Mouse (Mus musculus) lung, adult 18-20 months (tissue): Measurements from ENCODE around the gene Gsc.

Source experiments
- DNase-seq, 2 experiments: peaks; one replicate each; pipeline ENCODE4 v3.0.0; 2022; ENCODE audit warnings: mixed read lengths in 2 of 2

Gsc gene

DNA sequence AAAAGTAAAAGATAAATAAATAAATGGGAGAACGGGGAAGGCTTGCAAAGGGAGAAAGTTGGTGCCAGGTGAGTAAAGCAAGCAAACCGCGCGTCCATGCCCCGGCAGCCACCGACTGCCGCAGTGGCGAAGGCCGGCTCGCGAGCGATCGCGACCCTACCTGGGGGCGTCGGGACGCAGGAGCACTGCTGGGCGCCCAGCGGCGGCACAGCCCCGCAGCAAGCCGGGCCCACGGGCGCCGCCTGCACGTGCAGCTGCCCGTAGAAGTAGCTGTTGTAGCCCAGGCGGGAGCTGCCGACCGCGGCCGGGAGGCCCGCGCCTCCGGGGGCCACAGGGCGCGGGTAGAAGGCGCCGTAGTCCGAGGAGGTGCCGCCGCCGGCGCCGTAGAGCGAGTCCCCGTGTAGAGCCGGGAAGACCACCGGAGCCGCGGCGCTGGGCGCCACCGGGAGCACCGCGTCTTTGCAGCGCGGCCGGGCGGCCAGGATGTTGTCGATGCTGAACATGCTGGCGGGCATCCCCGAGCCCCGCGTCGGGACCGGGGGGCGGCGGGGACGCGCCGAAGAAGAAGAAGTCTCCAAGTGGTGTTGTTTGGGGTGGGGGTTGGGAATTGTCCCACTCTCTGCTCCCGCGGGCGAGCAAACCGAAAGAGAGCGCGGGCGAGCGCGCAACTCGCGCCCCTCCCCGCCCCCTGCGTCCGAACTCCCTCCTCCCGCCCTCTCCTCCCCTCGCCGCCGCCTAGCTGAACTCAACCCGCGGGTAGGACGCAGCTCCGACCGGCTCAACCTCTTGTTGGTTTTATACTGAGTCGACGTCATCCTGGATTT lies at the start of gene Gsc:
Gsc (minus strand) TSS at position 730 of the 824 bp plus-strand sequence.
- peak in 1 of 2 experiments; percentile 19 for DNase-seq

DNA sequence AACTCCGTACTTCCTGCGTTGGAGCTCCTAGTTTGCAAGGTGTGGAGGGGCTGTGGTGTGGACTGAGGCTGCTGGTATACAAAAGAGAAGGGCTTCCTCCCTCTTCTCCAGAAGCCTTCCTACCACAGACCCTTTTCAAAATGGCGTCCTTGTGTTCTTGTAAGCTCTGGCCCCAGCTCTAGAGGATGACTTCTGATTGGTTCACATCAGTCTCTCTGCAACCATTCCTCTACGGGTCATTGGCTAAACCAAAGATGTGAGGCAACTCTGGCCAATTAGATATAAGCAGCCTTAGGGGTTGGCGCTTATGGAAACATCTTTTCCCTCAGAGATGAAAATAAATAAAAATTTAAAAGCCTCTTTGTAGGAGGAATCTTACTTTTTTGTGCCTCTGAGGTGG lies 46.6 kb upstream of the Gsc start:
- DNase-seq = no peak

DNA sequence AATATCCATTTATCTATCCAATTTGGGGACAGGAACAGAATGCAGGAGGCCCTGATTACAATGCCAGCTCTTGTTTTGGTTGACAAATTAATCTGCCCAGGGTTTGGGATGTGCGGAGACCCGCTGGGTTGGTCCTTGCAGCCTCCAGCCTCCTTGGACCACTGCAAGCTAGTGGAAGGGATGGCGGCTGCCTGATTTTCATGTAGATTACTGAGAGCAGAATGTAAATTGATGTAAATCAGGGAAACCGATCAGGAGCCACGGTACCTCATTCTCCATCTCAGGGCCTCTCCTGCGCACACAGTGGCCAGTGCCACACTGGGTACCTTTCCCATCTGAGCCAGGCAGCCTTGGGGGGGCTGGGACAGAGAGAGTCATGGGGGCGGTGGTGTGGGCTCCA lies 34.8 kb upstream of the Gsc start:
- DNase-seq = no peak

DNA sequence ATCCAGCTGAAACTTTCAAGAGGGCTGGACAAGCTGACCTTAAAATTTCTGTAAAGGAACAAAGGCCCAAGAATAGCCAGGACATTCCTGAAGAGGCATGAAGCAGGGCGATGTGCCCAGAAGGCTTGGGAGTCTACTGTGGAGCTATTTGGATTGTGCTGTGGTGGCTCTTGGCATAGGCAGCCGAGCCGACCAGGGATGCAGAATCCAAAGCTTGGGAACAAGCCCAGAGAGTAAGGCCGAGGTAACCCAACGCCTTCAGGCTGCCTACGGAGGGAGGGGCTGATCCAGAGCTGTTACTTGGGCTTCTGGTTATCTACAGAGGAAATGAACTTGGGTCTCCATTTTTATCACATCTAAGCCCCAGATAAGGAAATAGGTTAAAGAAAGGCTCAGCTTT lies 18.9 kb upstream of the Gsc start:
- DNase-seq = no peak

DNA sequence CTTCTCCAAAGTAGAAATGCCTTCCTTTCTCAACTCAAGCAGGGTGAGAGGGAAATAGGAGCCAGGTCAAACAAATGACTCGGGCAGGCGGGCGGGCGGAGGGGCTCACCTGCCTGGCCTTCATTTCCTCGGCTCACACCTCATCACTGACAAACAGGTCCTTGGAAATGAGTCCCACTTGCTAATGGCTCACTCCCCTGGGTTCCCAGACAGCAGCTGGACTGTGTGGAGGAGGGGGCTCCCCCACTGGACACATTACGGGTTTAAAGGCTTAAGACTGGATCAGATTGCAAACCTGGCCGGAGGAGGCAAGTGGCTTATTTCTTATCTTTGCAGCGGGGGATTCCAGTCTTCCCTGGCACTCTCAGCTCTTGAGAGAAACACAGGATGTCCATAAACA lies 13.1 kb upstream of the Gsc start:
- DNase-seq = no peak

DNA sequence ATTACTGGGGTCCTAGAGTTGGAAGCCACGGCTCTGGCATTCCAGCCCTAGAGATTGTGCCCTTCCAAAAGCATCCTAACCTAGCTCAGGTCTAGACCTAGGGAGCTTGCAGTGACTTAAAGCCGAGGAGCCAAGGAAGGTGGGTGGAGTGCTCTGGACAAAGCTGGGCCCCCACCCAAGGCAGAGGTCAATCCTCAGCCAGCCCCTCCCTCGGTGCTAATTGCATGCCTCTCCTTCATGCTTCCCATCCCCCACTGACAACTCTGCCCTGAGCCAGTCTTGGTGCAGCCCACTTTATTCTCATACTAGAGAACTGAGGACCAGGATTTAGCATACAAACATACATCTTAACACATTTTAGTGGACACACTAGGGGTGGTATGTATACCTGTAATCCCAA lies 12.0 kb upstream of the Gsc start:
- no peak for DNase-seq

DNA sequence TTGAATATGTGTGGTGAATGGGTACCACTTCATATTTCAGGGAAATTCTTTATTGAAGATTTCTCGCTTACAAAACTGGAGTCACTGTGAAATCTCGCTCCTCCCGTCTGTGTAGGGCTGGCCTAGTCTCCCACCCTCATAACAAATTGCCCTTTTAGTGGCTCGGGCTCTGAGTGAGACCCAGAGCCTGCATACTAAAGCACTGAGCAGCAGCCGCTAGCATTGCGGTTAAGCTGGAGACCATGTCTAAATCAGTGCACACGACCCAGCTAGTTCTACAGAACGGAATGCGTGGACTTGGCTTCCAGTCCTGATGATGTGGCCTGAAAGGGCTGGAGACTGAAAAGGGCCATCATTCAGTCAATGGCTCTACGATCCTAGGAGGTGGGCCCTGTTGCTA lies 7.9 kb upstream of the Gsc start:
- DNase-seq = no peak

DNA sequence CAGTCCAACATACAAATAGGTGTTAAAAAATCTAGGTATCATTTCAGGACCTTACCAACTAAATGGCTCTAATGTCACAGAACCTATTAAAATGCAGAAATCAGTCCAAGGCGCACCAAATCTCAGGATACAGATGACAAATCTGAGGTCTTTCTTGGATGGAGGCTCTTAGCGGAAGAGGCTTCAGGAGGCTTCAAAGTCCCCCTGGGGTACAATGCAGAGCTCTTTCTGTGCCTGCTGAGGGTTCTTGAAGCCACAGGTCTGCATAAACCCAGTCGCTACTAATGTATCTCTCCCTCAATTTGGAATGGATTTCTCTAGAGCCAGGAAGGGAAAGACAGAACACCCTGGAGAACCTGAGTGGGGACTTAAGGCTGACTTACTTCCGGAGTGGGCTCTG lies 5.1 kb upstream of the Gsc start:
- DNase-seq = no peak

DNA sequence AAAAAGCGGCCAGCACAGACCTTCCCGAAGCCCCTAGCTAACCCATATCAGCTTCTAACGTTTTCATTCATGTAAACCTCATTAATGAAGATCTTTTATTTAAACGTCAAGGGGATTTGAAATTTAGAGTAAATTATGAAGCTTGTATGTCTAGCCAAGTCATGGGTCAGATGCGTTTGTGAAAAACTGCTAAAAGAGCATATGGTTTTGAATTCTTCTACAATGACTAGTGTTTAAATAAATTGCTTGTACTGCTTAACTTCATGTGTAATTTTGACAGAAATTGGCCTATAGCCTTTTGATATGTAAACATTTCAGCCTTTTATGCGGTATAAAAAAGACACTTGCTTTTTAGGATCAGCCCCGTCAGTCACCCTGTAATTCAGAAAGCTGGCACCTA lies 4.4 kb upstream of the Gsc start:
- no peak for DNase-seq

DNA sequence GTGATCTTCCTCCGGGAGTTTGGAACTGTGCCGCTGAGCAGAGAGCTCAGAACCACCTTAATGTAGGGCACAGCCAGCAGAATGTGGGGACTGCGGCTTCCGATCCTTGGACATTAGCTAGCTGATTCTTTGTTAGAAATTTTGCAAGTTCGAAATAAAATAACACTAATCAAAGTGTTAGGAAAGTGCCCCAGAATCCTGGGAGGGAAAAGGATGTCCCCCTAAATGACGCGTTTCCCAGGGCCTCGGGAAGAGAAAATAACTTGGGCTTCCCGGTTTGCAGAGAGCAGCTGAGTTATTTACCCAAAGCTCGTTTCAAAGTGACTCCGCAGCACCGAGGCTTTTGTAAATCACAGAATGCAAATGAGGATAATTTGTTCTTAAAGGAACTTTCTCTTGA lies 3.9 kb upstream of the Gsc start:
- DNase-seq = no peak

DNA sequence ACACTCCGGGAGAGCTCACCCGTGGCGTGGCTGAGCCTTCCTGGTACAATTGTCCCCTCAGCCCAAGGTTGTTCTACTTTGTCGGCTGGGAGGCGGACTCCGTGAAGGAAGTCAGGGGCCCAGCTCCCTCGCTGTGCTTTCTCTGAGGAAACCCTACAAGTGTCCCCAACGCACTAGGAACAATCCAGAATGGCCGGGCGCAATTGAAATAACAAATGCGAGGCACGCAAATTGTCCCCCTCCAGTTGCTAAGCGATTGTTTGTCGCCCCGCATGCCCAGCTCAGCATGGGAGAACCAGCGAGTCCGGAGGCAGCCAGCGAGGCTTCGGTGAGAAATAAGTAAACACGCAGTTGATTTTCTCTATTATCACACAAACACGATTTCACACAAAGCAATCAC lies 2.8 kb upstream of the Gsc start:
- no peak for DNase-seq

DNA sequence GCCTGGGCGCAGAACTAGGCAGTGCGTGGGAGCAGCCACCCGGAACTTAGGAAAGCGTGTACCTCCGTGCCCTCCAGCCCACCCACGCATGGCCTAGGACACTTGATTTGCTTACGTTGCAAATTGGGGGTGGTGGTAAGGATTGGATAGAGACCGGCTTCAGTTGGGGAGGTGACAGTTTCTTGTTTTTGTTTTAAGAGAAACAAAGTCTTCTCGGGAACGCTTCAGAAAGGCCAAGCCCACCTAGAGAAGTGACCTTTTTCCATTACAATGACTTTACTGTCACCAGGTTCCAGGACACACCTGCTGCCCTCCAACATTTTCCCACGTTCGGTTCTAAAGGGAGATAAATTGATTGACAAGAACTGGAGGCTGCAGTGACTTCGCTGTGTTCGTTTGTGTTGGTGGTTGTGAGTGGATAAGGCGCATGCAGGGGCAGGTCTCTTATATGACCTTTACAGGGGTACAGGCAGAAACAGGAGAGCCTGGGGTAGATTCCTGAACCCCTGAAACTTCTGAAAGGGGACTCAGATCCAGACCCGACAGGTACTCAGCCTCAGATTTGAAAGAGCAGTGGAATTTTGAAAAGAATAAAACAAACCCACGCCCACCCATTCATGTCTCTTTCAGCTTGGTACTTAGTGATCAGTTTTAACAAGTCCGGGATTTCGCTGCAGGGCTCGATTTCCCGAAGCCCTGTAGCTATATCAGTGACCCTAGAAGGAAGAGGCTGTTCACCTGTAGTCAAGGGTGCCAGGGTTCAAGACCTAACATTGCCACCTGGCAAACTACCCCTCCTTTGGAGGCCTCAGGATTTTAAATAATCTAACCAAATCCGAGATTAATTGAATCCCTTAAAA lies 2.0 kb upstream of the Gsc start:
- no peak for DNase-seq

DNA sequence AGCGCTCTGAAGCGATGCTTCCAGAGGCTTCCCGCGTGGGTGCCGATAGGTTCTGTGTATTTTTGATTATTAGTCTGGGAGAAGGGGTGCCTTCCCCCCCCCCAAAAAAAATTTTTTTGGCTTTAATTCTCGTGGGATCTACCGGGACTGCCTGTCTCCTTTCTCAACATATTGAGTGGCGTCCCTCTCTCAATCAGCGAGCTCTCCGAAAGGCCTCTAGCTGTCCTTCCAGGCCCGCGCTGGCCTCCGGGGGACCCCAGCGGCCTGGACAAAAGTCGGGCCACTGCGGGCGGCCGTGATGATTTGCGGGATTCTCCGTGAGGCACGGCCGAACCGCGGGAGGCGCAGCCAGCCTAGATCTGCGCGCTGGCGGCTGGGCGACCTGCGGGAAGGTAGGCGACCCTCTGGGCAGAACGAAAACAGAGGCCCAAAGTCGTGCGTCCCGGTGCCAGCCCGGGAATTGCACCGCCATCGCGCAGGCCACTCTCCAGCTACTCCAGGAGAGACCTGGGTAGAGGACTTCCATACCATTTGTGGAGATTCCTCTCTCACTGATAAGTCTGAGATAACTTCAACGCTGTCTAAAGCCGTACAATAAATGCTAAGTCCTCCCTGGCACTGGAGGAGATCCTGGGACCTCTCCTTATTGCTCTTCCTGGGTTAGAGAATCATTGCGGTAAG lies 1.2 kb upstream of the Gsc start:
- DNase-seq = no peak

DNA sequence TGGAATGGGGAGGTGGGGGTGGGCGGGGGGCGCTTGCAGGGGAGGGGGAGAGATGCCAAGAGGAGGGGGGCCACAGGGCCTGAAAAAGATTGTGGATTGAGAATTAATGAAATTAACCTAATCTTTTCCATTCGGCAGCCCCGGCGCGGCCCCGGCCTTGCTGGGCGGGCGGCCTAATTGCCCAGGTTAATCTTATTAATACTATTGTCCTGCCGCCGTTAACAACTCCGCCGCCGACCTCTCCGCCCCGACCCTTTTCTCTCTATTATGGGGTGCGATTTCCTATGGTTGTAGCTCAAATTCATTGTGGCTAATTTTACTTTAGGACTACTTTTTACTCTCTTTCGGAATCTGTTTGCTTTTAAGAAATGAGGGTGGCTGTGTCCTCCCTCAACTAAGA lies 362 bp upstream of the Gsc start:
- DNase-seq = no peak

DNA sequence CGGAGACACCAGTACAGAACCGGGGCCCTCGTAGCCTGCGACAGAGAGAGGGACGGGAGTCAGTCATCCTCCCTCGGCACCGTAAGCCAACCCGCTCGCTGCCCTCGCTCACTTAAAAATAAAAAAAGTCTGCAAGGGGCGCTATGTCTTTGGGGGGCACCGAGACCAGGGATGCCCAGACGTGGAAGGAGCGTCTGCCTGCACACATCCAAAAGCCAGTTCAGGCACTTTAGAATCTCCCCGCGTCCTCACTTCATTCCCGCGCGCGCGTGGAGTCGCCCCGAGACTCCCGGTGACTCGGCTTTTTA lies 958 bp downstream of the Gsc start:
- no peak for DNase-seq

DNA sequence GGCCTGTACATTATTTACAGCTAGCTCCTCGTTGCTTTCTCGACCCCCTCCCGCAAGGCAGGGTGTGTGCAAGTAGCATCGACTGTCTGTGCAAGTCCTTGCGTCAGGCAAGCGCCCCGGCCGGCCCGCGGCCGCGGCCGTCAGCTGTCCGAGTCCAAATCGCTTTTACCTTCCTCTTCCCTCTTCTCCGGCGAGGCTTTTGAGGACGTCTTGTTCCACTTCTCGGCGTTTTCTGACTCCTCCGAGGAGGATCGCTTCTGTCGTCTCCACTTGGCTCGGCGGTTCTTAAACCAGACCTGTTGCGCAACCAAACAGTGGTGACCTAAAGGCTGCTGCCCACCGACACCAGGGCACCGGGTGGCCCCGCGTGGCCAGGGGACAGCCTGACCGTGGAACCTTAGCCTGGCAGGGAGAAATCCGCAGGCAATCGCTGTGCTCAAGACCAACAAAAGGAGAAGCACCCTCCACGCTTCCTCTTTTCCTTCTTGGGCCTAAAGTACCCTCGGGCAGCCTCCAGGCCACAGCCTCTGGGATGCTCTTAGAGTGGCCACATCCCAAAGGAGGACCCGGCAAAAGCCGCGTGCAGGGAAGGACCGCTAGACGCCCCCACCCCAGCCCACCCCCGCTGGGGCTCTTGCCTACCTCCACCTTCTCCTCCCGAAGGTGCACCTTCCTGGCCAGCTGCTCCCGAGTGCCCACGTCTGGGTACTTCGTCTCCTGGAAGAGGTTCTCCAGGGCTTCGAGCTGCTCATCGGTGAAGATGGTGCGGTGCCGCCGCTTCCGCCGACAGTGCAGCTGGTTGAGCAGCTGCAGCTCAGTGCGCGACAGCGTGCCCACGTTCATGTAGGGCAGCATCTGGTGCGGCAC lies 1.5 kb downstream of the Gsc start:
- DNase-seq = peak in 1 of 2 experiments; percentile 11

DNA sequence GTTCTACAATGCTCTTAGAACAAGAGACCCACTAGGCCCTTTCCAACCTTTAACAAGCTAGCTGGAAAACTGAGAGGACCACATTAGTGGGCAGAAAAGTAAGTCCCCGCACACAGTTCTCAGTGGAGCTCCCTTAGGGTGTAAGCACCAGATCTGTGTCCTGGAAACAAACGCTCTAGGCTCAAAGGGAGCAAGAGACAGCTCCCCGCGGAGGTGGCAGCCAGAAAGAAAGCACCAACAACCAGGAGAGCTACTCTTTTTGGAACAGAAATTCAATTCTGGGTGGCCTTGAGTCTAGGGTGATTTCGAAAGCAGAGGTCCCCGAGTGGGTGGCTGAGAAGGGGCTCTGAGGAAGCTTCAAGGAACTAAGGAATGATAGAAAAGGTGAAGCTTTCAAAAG lies 2.5 kb downstream of the Gsc start:
- DNase-seq = no peak

DNA sequence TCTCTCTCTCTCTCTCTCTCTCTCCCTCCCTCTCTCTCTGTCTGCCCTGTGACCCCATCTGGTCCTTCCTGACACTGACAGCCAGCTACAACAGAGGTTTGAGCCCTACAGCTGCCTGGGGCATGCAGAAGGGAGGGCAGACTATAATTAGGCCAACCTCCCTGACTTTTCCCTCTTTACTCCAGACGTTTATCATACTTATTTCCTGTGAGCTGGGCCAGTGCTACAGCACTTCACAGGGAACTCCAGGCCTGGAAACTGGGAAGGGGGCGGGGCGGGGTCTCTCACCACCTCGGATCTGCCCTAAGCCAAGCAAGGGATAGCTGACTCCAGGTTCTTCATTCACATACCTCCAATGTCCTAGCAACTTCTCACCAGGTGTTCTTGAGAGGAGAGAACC lies 4.3 kb downstream of the Gsc start:
- DNase-seq = no peak

DNA sequence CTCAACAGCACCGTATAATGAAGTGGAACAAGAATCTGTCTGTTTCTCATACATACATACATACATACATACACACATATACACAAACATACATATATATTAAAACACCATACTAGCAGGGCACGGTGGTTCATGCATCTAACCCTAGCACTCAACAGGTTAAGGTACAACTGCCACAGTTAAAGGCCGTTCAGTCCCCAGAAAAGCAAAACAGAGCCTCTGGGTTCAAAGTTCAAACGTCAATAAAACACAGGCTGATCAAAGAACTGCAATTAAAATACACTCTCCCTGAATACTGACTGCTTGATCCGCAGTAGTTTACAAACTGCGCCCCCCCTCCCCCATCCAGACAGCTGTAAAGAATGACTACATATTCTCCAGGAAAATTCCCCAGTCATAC lies 5.8 kb downstream of the Gsc start:
- no peak for DNase-seq

DNA sequence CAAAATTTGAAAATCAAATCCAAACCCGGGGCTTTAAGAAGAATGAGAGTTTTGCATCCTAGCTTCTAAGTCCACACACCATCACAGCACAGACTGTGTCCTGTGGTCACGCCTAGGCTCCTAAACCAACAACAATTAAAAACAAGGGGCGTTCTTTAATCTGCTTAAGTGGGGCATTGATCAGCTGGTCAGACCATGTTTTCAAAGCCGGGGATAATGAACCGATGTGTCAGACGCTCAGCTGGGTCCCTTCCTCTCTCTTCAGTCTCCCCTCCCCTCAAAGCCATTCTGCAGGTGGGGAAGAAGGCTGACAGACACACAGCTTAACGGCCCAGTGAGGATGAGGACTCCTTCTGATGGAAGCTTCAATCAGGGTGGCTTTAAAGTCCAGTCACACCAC lies 6.2 kb downstream of the Gsc start:
- no peak for DNase-seq

DNA sequence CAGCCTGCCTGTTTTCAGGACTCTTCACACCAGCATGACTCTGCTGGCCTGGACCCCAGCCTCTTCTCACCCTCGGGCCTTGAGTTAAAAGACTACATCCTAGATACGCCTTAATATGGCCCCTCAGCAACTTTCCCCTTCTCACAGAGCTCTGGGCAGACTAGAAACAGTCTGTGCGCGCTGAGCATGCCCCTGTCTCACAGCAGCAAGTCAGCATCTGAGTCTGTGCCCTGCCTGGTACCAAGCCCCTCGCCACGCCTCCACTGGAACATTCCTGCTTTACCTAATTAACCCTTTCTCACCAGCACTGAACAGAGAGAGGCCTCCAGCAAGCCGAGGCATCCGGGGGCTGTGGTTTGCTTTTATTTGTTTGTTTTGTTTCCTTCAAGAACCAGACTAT lies 11.8 kb downstream of the Gsc start:
- no peak for DNase-seq

DNA sequence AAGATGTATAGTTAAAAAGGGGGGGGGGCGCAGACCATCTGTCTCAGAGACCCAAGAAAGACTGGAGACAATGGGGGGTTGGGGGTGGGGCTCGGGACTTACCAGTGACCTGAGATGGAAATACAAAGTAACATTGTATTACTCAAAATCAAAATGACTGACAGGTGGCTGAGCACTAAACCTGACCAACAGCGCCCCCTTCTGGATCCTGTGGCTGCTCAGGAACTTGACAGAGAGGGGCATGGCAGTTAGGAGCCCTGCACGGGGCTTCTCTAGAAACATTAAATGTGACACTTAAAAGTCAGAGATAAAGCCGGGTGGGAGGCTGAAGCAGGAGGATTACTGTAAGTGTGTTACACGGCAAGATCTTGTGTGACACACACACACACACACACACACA lies 13.8 kb downstream of the Gsc start:
- DNase-seq = no peak

DNA sequence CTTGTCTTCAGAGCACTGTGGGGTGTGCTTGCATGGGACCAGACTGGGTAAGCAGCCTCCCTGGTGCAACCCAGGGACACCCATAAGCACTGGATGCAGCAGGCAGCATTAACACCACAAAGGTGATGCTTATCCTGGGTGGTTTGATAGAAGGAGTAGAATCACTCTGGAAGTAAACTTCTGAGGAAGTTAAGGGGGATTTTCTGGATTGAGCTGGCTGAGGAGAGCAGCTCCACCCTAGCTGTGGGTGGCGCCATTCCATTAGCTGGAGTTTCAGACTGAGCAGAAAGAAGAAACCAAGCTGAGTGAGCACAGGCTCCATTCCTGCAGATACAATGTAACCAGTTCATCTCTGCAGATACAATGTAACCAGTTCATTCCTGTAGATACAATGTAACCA lies 20.1 kb downstream of the Gsc start:
- DNase-seq = no peak
